15 mouse cellular contexts compared by ENCODE assay signal in the genomic region with DNA sequence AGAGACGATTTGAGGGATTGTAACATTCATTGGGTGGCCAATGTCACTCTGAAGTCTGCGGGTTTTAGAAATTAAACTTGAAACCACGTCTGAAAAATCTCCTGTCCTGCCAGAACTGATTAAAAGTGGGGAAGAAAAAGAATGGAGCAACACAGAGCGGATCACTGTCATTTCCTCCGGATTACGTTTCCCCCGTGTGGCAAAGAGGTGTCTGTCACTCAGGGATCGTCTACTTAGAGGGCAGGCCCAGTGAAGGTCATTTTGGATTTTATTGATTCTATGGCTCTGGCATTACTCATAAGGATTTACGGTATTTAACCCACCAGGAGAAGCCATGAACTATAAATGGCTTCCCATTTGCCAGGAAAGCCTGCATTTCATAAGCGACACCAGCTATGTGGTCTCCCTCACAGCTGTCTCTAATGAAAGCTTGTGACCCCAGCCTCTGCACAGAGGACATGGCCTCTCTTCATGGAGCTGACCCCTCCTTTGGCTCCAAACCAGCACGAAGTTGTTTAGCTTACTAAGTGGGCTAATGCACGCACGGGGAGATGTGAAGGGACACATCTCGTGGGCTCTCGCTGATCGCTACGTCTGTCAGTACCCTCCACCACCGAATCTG.
A peak's percentile ranks its signal among the peaks of the same experiment; 100 is the strongest.
DNase-seq lines count a peak whose midpoint lies in the region; ATAC-seq and TF ChIP-seq lines count a peak whose summit lies in the region.
"Had no signal": no experiment of that assay in that cellular context is flagged by ENCODE, and none has a peak within 500 bp of the region (broad histone marks: within the 10 kb centered on the region; RNA-seq: fewer than 3 reads in every experiment).

No protein-coding gene starts in this region.

- TF ChIP-seq EP300 in lung, postnatal 0 days (IDR thresholded peaks at IDR 0.05) = no peak

- no peak for TF ChIP-seq CTCF in lung, postnatal 0 days (IDR thresholded peaks at IDR 0.05)
- TF ChIP-seq CTCF in midbrain, postnatal 0 days (IDR thresholded peaks at IDR 0.05) = peak; percentile 45

- no peak for ATAC-seq in hindbrain, embryonic 12.5 days (ENCODE audit: low FRiP score)
- peak; percentile 65 for ATAC-seq in lung, postnatal 0 days
- ATAC-seq in midbrain, postnatal 0 days (ENCODE audit: low FRiP score) = no peak
- ATAC-seq: forebrain, embryonic 13.5 days had no signal

- no peak overlapping the region for H3K4me3 ChIP-seq in hindbrain, embryonic 10.5 days
- H3K4me3 ChIP-seq in hindbrain, embryonic 12.5 days = no peak overlapping the region
- no peak overlapping the region for H3K4me3 ChIP-seq in lung, postnatal 0 days (ENCODE audit: low read depth, low read length)
- no peak overlapping the region for H3K4me3 ChIP-seq in midbrain, postnatal 0 days (ENCODE audit: low read depth, low read length)
- H3K4me3 ChIP-seq: forebrain, embryonic 13.5 days; hindbrain, embryonic 15.5 days had no signal

- H3K36me3 ChIP-seq in hindbrain, embryonic 10.5 days = no peaks in the 10 kb centered on the region
- H3K36me3 ChIP-seq in hindbrain, embryonic 12.5 days = no peaks in the 10 kb centered on the region
- no peaks in the 10 kb centered on the region for H3K36me3 ChIP-seq in lung, postnatal 0 days (ENCODE audit: insufficient read depth, low read length)
- H3K36me3 ChIP-seq in midbrain, postnatal 0 days (ENCODE audit: insufficient read depth, low read length) = no peaks in the 10 kb centered on the region
- H3K36me3 ChIP-seq: G1E; hindbrain, embryonic 15.5 days had no signal

- WGBS in hindbrain, embryonic 10.5 days = 58% methylated on average over 18 of the region's 18 CpGs
- 62% methylated on average over 18 of the region's 18 CpGs for whole genome bisulfite sequencing in hindbrain, embryonic 12.5 days
- WGBS in lung, postnatal 0 days = 56% methylated on average over 18 of the region's 18 CpGs
- 47% methylated on average over 18 of the region's 18 CpGs for WGBS in midbrain, postnatal 0 days

- DNase-seq in hindbrain, embryonic 10.5 days (ENCODE audit: low spot score) = peak; percentile 44
- peak; percentile 51 for DNase-seq in lung, postnatal 0 days (ENCODE audit: low spot score)
- DNase-seq in lung, adult 18-20 months = no peak
- DNase-seq in kidney, postnatal 4 days = peak; percentile 32 to 52
- DNase-seq in midbrain, postnatal 0 days (ENCODE audit: low spot score) = no peak
- DNase-seq in testis, postnatal 10 days (ENCODE audit: low spot score) = no peak
- DNase-seq in Muller cell, postnatal 12 days (ENCODE audit: inconsistent ontology term) = no peak
- DNase-seq: cerebellum, adult 11-12 months; gastrocnemius, postnatal 25 days; liver had no signal

- no peak overlapping the region for H3K9ac ChIP-seq in hindbrain, embryonic 12.5 days
- H3K9ac ChIP-seq in lung, postnatal 0 days (replicated peaks; ENCODE audit: low read depth) = no peak overlapping the region
- H3K9ac ChIP-seq in midbrain, postnatal 0 days (replicated peaks; ENCODE audit: low read length, poor library complexity, severe bottlenecking) = no peak overlapping the region
- H3K9ac ChIP-seq: forebrain, embryonic 13.5 days; hindbrain, embryonic 15.5 days had no signal

- no peaks in the 10 kb centered on the region for H3K27me3 ChIP-seq in hindbrain, embryonic 10.5 days (ENCODE audit: insufficient read depth, poor library complexity, severe bottlenecking)
- no peaks in the 10 kb centered on the region for H3K27me3 ChIP-seq in hindbrain, embryonic 12.5 days
- no peaks in the 10 kb centered on the region for H3K27me3 ChIP-seq in lung, postnatal 0 days (replicated peaks; ENCODE audit: insufficient read depth, low read length)
- H3K27me3 ChIP-seq in midbrain, postnatal 0 days (ENCODE audit: insufficient read depth, low read length) = no peaks in the 10 kb centered on the region
- H3K27me3 ChIP-seq: forebrain, embryonic 13.5 days; hindbrain, embryonic 15.5 days had no signal

- no peak overlapping the region for H3K4me2 ChIP-seq in hindbrain, embryonic 12.5 days (replicated peaks)
- H3K4me2 ChIP-seq in lung, postnatal 0 days (replicated peaks; ENCODE audit: low read depth, low read length) = peak overlapping the region; percentile 32; the same call in 1 of the 2 replicates
- no peak overlapping the region for H3K4me2 ChIP-seq in midbrain, postnatal 0 days (ENCODE audit: low read depth, low read length, poor library complexity, severe bottlenecking)
- H3K4me2 ChIP-seq: forebrain, embryonic 13.5 days; hindbrain, embryonic 15.5 days had no signal

- H3K9me3 ChIP-seq in hindbrain, embryonic 10.5 days = no peaks in the 10 kb centered on the region
- H3K9me3 ChIP-seq in hindbrain, embryonic 12.5 days (replicated peaks) = no peaks in the 10 kb centered on the region
- H3K9me3 ChIP-seq in lung, postnatal 0 days (ENCODE audit: low read length) = no peaks in the 10 kb centered on the region
- H3K9me3 ChIP-seq in midbrain, postnatal 0 days (ENCODE audit: low read length) = no peaks in the 10 kb centered on the region
- H3K9me3 ChIP-seq: forebrain, embryonic 13.5 days; hindbrain, embryonic 15.5 days had no signal

- H3K27ac ChIP-seq in hindbrain, embryonic 10.5 days = no peak overlapping the region
- H3K27ac ChIP-seq in hindbrain, embryonic 12.5 days = no peak overlapping the region
- H3K27ac ChIP-seq in lung, postnatal 0 days (ENCODE audit: low read length) = no peak overlapping the region
- no peak overlapping the region for H3K27ac ChIP-seq in midbrain, postnatal 0 days (ENCODE audit: low read depth, low read length)
- H3K27ac ChIP-seq: forebrain, embryonic 13.5 days; hindbrain, embryonic 15.5 days; stomach, postnatal 0 days had no signal

- H3K4me1 ChIP-seq in hindbrain, embryonic 10.5 days (replicated peaks) = peaks cover 18% of the 10 kb centered on the region
- H3K4me1 ChIP-seq in hindbrain, embryonic 12.5 days = peaks cover 2% of the 10 kb centered on the region; the same call in 1 of the 2 replicates
- H3K4me1 ChIP-seq in lung, postnatal 0 days (ENCODE audit: insufficient read depth, low read depth, low read length) = no peaks in the 10 kb centered on the region
- no peaks in the 10 kb centered on the region for H3K4me1 ChIP-seq in midbrain, postnatal 0 days (ENCODE audit: insufficient read depth, low read length)
- H3K4me1 ChIP-seq: forebrain, embryonic 13.5 days; hindbrain, embryonic 15.5 days had no signal

Comparison
In these comparisons a context has a peak if more than half of its experiments do, and no peak if none do; other contexts are left out.
1. DNase-seq: peak in hindbrain, embryonic 10.5 days (single experiment), lung, postnatal 0 days (single experiment) and kidney, postnatal 4 days (2 of 2); none in lung, adult 18-20 months (0 of 2), midbrain, postnatal 0 days (single experiment), testis, postnatal 10 days (single experiment) and Muller cell, postnatal 12 days (single experiment).